Mouse (Mus musculus) neutrophil, adult 5-6 weeks (primary cell): ENCODE measurements around the gene Nme3. TPM values are rescaled to one million over a fixed set of nuclear protein-coding genes. Genes with fewer than 3 reads are reported as not detected.

Source experiments
- ATAC-seq: fragments of 151-379, 151-347 bp; 2 replicates; pipeline ENCODE4 v1.8.0; 2017; ENCODE audit warnings: mild to moderate bottlenecking, moderate TSS enrichment; ENCODE audit not compliant: insufficient number of reproducible peaks, poor library complexity, low FRiP score, severe bottlenecking; ENCODE audit errors: extremely low read depth
- total RNA-seq: library from RNA; stranded (forward); fragments of 200-1000 nt; gene quantifications from 2 replicates; pipeline ENCODE4 v1.2.3, GENCODE M21; 2017

The Nme3 gene
- total RNA-seq = 26.1 and 34.3 TPM in 2 replicates

DNA sequence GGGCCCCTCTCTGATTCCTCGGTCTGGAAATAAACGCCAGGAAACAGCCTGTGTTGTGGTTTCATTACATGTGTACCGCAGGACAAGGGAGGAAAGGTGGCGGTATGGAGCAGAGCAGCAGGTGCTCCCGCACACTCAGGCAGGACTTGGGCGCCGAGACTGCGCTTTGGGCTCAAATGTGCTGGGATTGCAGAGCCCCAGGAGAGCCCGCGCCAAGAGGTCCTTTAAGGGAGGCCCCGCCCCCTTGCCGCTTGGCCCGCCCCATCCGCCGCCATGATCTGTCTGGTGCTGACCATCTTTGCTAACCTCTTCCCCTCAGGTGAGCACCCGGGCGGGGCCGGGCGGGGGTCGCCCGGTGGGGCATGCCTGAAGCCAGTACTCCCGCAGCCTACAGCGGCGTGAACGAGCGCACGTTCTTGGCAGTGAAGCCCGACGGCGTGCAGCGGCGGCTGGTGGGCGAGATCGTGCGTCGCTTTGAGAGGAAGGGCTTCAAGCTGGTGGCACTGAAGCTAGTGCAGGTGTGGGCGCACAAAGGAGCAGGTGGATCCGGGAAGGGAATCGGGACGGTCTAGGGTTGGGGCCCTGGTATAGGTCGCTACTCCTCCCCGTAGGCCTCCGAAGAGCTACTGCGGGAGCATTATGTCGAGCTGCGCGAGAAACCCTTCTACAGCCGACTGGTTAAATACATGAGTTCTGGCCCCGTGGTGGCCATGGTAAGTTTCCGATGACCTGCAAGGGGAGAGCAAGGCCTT lies at the start of gene Nme3:
Nme3 (plus strand) TSS at position 260 of the 752 bp plus-strand sequence.
- peak; percentile 42; the same call in 1 of the 2 replicates for ATAC-seq

DNA sequence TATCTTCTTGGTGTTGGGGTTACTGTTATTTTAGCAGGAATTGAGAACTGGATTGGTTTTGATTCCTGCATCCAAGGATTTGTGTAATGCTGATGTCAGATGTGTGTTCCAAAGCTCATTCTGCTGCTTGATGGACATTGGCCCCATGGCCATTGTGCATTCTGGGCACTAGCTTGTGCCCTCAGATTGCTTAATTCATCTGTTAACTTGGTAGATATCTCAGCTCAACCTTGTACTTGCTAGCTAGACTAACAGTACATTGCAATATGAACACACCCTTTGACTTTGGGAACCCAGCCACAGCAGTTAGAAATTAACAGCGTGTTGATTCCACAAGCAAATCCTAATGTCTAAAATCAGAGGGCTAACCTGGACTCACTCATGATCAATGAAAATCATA lies 48.9 kb upstream of the Nme3 start:
- ATAC-seq = no peak

DNA sequence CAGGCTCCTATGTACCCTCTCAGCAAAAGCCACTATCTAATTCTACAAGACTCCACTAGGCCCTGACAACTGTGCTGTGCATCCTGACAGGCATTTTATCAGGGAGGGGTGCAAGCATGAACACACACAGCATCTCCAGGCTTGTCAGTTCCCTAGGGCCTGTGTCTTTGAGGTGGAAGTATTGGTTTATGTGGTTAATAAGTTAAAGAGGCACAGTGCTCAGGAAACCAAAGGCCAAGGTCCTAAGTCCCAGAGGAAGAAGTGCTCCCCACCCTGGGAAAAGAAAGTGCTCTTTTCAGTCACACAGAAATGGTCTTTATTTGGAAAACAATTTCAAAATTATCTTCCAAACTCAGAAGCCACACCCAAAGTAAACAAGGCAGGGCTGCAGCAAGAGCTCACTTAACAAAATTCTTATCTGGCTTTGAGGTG lies 47.7 kb upstream of the Nme3 start:
- ATAC-seq = no peak

DNA sequence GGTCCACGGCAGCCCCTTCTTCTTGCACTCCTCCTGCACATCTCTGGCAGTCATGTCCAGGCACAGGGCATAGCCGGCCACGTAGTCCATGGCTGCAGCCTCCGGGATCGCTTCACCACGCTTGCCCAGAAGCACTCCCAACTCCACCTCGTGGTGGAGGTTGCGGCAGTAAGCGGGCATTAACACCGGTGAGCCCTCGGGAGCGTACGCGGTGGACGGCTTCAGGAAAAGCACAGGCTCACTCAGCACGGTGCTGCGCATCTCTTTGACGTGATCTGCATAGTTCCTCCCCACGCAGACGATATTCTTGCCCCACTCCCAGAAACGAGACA lies 46.6 kb upstream of the Nme3 start:
- no peak; the same call in 1 of the 2 replicates for ATAC-seq

DNA sequence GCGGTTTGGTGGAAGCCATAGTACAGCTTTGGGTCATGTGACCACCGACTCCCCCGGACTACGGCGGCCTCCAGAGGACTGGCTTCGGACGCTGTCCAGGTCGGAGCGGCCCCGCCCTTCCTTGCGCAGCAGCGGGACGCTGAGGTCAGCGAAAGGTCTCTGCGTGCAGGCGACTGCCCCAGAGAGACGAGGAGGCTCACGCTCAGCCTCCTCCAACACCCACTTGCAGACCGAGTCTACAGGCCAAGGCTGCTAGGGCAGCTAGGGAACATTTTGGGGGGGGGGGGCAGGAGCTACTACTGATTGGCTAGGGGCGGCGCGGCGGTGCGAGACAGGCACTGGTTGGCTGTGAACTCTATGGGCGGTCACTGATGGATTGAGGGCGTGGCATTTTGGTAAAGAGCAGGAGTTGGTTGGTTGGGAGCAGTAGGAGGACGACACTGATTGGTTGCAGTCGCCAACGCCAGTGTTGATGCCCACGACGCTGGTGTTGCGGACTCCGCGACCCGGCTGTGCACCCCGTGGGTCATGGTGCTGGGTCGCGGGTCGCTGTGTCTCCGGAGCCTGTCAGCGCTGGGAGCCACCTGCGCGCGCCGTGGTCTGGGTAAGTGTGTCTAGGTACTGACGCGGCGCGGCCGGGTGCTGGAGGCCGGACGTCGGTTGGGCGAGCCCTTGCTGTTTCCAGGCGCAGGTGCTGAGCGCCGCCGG lies 46.1 kb upstream of the Nme3 start, which contains the start of gene Fahd1:
Fahd1 (minus strand) TSS at position 300 of the 708 bp plus-strand sequence.
- ATAC-seq = peak; percentile 95

DNA sequence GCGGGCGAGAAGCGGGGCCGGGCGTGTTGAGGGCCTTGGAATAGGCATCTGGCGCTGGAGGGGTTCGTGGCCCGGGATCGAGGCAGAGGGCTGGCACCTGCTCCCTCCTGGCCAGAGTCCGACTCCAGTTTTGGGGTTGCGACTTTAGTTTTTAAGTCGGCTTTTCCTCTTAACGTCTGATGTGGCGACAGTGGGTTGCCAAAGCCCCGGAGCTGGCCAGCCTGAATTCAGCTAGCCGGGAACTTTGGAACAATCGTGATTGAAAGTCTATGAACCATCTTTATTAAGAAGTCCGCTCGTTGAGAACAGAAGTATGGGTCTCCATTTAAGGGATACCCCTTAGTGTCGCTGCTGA lies 45.5 kb upstream of the Nme3 start:
- no peak for ATAC-seq

DNA sequence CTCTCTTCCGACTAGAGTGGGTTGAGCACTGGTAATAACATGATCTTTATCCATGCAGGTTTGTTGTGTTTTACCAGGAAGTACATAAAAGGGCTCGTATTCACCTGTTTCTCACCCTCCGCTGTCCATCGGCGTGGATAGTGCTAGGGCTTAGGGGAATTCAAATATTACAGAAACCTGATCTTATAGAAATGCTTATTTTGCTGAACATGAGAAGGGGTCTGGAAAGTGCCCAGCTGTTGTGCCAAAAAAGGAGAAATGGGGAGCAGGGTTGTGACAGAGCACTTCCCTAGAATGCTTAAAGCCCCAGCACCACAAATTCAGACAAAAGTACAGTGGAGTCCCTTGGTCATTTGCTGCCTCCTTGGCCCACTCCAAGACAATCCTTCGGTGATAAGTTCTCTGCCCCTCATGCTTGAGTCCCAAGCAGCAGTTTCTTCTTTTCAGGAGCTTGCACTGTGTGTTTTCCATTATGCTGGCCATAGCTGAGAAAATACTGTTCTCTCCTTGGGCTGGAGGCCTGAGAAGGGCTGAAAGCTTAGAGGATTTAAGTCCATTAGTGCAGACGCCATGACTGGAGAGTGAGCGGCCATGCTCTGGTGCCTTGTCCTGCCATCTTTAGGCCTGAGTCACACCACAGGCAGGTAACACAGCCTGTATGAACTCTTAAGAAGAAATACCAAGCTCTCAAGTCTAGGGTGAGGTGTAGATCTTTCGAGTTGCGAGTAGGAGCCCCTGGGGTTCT lies 44.7 kb upstream of the Nme3 start:
- no peak for ATAC-seq

DNA sequence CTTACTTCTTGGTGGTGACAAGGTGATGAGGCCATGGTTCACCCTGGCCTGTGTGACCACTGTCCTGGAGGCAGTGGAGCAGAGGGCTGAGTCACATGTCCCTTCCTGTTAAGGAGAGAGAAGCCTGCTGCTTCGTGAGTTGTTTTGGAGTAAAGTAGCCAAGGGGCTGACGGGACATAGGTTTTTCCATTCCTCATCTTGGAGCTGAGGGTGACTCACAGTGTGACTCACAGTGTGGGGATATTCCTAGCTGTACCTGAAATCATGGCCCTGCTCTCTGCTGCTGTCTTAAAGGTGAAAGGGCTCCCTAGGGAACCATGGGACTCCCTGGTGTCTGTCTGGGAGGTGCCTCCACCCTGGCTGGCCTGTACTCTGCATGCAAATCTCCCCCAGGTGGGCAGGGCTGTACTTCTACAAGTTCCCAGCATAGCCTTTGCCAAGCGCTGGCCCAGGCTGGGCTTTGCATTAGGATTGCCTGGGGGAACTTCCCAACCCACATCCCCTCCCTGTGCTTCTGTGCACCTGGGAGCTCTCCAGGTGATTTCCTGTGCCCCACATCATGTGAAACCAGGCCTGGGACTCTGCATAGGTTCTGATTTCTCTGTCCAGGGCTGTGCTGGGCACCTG lies 40.3 kb upstream of the Nme3 start:
- no peak for ATAC-seq

DNA sequence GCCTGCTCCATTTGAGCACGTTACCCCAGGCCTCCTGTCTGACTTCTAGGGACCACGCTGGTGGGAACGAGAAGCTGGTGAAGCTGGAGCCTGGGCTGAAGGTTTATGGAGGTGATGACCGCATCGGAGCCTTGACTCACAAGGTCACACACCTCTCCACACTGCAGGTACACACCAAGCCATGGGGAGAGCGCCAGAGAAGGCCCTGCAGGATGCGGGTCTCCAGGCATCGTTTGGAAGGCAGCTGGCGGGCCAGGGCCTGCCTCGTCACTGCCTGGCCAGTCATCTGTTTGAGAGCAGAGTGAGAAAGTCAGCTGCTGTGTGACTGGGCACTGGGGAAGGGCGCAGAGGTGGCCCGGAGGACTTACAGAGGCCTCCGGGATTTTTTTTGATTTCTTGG lies 39.7 kb upstream of the Nme3 start:
- no peak for ATAC-seq

DNA sequence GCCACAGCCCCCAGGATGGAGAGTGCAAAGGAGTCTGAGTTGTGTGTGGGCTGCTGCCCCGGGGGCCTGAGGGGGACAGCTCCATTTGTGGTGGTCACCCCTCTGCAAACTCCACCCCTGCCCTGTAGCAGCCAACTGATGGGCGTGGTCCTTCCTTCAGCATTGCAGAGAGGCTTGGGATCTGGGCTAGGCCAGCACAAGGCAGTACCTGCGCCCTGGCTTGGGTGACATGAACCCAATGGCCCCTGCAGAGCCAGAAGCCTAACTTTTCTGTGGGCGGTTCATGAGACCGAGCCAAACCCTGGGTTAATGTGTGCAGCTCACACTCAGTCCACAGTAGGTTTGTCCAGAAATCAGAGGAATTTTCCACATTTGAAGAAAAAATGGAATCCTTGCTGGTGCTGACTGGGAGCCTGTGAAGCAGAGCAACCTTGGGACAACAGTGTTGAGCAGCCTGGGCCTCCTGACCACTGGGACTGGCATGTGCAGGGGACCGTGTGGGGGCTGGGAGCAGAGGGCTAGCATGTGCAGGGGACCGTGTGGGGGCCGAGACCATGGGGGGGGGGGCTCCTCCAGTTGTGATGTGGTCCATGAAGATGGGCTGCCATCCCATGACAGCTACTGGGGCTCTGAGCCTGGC lies 38.3 kb upstream of the Nme3 start:
- ATAC-seq = no peak

DNA sequence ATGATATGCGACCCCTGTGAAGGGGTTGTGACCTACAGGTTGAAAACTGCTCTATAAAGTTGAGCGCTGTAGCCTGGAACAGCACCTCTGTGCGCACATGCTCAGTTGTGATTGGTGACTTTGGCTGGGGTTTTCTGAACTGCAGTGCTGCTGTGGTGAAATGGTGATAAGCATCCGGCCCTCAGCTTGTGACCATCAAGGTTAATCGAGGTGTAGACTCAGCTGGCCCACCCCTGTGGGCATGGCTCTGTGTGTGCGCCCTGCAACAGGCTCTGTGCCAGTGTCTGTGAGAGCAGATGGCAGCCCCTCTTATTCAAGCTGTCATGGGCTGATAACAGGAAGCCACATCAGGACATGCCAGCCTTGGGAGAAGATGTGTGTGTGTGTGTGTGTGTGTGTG lies 37.3 kb upstream of the Nme3 start:
- ATAC-seq = no peak

DNA sequence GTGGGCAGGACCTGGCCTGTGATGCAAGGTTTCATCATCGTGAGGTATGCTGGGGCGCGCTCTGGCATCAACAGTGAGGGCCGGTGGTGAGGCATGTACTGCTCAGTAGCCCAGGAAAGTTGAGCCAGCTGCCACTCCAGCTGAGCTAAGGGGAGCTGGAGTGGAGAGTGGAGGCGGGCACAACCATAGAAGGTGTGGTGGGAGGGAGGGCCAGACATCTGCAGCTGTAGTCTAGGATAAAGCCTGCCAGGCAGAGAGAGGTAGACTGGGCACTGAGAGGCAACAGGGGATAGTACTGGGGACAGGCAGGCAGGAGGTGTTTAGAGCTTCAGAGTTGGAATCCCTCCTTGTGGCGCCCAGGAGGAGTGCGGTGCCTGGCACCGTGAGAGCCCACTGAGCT lies 36.2 kb upstream of the Nme3 start:
- no peak for ATAC-seq

DNA sequence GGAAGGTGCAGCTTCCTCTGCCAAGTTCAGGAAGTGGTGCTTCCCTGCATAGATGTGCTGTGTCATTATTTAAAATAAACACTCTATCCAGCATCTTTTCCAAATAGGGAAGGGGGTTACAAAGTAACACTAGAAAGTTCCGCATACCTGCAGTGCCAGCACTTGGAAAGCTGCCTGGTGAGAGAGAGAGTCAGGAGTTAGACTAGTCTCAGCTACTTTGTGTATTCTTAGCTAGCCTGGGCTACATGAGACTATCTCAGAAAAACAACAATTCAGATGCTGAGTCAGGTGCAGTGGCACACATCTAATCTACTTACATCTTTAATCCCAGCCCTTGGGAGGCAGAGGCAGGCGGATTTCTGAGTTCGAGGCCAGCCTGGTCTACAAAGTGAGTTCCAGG lies 34.5 kb upstream of the Nme3 start:
- no peak for ATAC-seq

DNA sequence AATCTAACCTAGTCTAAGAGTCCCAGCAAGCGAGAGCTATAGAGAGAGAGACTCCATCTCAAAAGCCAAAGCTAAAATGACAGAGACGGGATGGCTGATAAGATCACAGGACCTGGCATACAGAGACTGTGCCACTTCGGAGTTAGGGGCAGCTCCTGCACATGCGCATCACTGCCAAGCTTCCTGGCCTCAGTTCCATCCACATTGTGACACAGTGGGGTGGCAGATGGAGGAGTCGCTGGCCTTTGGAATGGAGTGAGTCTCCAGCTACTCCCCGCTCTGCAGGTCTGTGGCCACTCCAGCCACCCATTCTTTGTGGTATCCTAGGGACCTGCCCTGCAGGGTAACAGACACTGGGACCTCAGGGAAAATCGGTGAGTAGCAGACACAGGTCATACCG lies 30.5 kb upstream of the Nme3 start, which contains the start of gene Igfals:
Igfals (plus strand) TSS at position 222 of the 400 bp plus-strand sequence.
- no peak for ATAC-seq

DNA sequence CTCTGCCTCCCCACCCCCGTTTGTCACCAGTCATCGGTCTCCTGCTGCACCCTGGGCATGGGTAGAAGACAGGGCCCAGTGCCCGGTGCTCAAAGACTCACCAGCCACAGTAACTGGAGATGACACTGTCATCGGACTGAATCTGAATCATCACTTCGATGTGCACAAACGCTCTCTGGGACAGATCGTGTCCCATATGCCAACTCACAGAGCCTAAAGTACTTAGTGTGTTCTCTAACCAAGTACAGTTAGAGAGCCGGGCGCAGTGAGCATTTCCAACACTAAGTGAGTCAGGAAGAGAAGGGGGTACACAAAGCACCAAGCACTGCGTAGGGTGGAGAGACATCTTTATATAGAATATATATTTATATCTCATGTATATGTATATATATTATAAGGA lies 28.4 kb upstream of the Nme3 start:
- ATAC-seq = no peak

DNA sequence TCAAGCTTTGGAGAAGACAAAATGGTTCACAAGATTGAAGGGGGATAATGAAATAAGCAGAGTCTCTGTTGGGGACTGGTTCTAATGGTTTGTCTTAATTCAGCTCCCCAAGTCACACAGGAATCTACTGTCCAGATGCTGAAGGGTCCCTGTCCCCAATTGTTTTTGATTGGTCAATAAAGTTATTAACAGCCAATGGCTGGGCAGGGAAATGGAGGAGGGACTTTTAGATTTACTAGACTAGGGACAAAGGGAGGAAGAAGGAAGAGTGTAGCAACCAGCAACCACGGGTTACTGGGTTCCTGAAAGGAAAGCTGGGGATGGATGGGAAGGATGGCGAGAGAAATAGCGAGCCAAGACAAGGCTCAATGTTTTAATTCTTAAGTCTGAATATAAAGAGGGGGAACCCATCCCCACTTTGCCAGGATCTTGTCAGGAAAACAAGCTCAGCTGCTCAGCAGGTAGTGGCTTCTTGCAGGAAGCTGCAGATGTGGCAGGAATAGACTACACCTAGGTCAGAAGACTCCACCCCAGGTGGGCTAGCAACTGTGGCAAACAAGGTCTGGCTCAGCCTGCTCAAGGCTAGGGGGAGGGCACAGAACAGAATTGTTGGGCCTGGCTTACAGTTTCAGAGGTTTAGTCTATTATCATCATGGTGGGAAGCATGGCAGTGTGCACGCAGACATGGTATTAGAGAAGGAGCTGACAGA lies 22.4 kb upstream of the Nme3 start:
- no peak for ATAC-seq

DNA sequence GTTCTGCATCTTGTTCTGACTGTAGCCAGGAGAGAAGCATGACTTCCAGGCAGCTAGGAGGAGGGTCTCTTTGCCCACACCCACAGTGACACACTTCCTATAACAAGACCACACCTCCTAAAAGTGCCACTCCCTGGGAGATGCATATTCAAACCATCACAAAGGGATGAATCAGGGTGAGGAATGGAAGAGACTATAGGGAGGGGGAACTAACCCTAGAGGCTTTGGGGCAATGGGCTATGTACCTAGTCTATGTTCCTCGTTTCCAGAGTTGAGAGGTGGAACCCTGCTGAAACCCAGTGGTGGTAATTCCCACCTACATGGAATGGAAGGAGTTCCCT lies 21.9 kb upstream of the Nme3 start:
- ATAC-seq = no peak

DNA sequence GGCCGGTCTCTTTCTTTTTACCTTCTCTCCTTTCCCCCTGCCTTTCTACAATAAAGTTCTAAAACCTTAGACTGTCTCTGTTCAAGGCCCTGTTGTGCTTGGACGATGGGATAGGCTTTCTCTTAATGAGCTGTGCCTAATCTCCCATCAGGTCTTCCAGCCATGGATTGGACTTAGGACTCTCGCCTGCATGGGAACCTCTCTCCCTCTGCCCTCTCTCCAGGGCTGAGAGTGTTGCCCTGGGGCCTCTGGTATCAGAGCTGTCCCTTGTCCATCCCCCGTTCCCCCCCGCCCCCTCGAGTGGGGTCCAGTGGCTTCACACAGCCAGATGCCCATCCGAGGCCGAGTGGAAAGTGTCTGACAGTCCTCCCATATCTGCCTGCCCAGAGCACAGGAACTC lies 21.3 kb upstream of the Nme3 start:
- no peak for ATAC-seq
